Mouse (Mus musculus) hindbrain, embryonic 13.5 days (tissue): ENCODE measurements around the gene Aldh1l1. TPM values are rescaled to one million over a fixed set of nuclear protein-coding genes. Genes with fewer than 3 reads are reported as not detected.
A peak's percentile ranks its signal among the peaks of the same experiment; 100 is the strongest.

Source experiments
- ATAC-seq: fragments of 200-750 bp; cut with Nextera tagmentation; 2 replicates; pipeline ENCODE4 v1.8.0; 2017; ENCODE audit warnings: moderate TSS enrichment; ENCODE audit not compliant: low FRiP score
- H3K27ac ChIP-seq: fragments of 300-500 bp; sonication (generic); 2 replicates; pipeline ENCODE4 v1.5.1; 2015; ENCODE audit warnings: inconsistent platforms, mild to moderate bottlenecking, moderate library complexity
- H3K27me3 ChIP-seq: fragments of 300-500 bp; sonication (generic); 2 replicates; pipeline ENCODE4 v1.6.1; 2015; ENCODE audit warnings: mild to moderate bottlenecking, inconsistent platforms
- H3K36me3 ChIP-seq: fragments of 300-500 bp; sonication (generic); 2 replicates; pipeline ENCODE4 v1.6.1; 2015; ENCODE audit warnings: mild to moderate bottlenecking, inconsistent platforms
- H3K4me1 ChIP-seq: fragments of 300-500 bp; sonication (generic); replicated peaks from 2 replicates; pipeline ENCODE4 v1.6.1; 2015; ENCODE audit warnings: inconsistent platforms
- H3K4me2 ChIP-seq: fragments of 300-500 bp; sonication (generic); 2 replicates; pipeline ENCODE4 v1.6.1; 2015; ENCODE audit warnings: inconsistent platforms, mild to moderate bottlenecking, moderate library complexity
- H3K4me3 ChIP-seq: fragments of 300-500 bp; sonication (generic); 2 replicates; pipeline ENCODE4 v1.5.1; 2015; ENCODE audit warnings: mild to moderate bottlenecking, inconsistent platforms
- H3K9ac ChIP-seq: fragments of 300-500 bp; sonication (generic); 2 replicates; pipeline ENCODE4 v1.6.1; 2015; ENCODE audit warnings: mild to moderate bottlenecking, inconsistent platforms
- H3K9me3 ChIP-seq: fragments of 300-500 bp; sonication (generic); 2 replicates; pipeline ENCODE4 v1.6.1; 2016; ENCODE audit warnings: inconsistent platforms
- WGBS: fragments of 180-500 bp; shearing (Covaris S2); methylation state at CpG from one replicate; pipeline ENCODE4 v1.1.7; 2015; 5-methylcytosine and 5-hydroxymethylcytosine counted together
- polyA plus RNA-seq: library from polyadenylated mRNA; unstranded; fragments of >200 nt; fragmentation: Nextera tagmentation; extraction: Ambion mirVana; gene quantifications from 2 replicates; pipeline ENCODE4 v1.2.1, GENCODE M21; 2015

Aldh1l1 gene
- polyA plus RNA-seq, 1 experiment from 2014 or later, result 44.8 TPM

- Histone ChIP-seq H3K9me3 (no peaks in the 10 kb centered on the region), H3K36me3 (0 out of 2 replicates have a peak, but pooled peaks cover 3% of the 10 kb centered on the region)
- WGBS, result 80% methylated on average over 6 of the region's 6 CpGs
Observed at GRCm38 (mm10) chr6:90557829-90558693, 71.8 kb downstream of the Aldh1l1 start.

GRCm38 (mm10) chr6:90560390-90561058 lies 74.3 kb downstream of the Aldh1l1 start:
- H3K27me3 ChIP-seq, result no peaks in the 10 kb centered on the region

More at GRCm38 (mm10) chr6:90557829-90558693, 71.8 kb downstream of the Aldh1l1 start:
- Histone ChIP-seq H3K4me3 (no peak overlapping the region), H3K4me1 (peaks cover 17% of the 10 kb centered on the region), H3K9ac (no peak overlapping the region), H3K27ac (no peak overlapping the region), H3K27me3 (no peaks in the 10 kb centered on the region), H3K4me2 (no peak overlapping the region)
- ATAC-seq, result no peak

GRCm38 (mm10) chr6:90561234-90561781 lies 75.1 kb downstream of the Aldh1l1 start:
- Histone ChIP-seq H3K4me2 (no peak overlapping the region), H3K9me3 (no peaks in the 10 kb centered on the region), H3K36me3 (0 out of 2 replicates have a peak, but pooled peaks cover 3% of the 10 kb centered on the region), H3K4me1 (peaks cover 35% of the 10 kb centered on the region), H3K9ac (0 out of 2 replicates have a peak overlapping the region, but pooled peaks have one; percentile 5), H3K4me3 (no peak overlapping the region), H3K27ac (peak overlapping the region; percentile 81), H3K27me3 (no peaks in the 10 kb centered on the region)
- 12% methylated on average over 2 of the region's 2 CpGs for WGBS
- ATAC-seq, result peak; percentile 71

More at GRCm38 (mm10) chr6:90560390-90561058, 74.3 kb downstream of the Aldh1l1 start:
- Histone ChIP-seq H3K9ac (no peak overlapping the region), H3K4me3 (no peak overlapping the region), H3K9me3 (no peaks in the 10 kb centered on the region), H3K36me3 (0 out of 2 replicates have a peak, but pooled peaks cover 3% of the 10 kb centered on the region), H3K4me1 (peaks cover 27% of the 10 kb centered on the region), H3K27ac (peak overlapping the region; percentile 81), H3K4me2 (no peak overlapping the region)
- 89% methylated on average over 3 of the region's 3 CpGs for WGBS
- ATAC-seq, result no peak

- no peak overlapping the region for H3K4me2 ChIP-seq
- 0 out of 2 replicates have a peak, but pooled peaks cover 3% of the 10 kb centered on the region for H3K36me3 ChIP-seq
- H3K4me3 ChIP-seq, result no peak overlapping the region
- WGBS, result 87% methylated on average over 9 of the region's 9 CpGs
- no peak overlapping the region for H3K27ac ChIP-seq
- no peak overlapping the region for H3K9ac ChIP-seq
- no peaks in the 10 kb centered on the region for H3K9me3 ChIP-seq
- no peak for ATAC-seq
- H3K4me1 ChIP-seq, result peaks cover 39% of the 10 kb centered on the region
- no peaks in the 10 kb centered on the region for H3K27me3 ChIP-seq
Observed at GRCm38 (mm10) chr6:90564240-90564639, 78.0 kb downstream of the Aldh1l1 start.

GRCm38 (mm10) chr6:90565357-90566215 lies 79.4 kb downstream of the Aldh1l1 start:
- Histone ChIP-seq H3K9me3 (no peaks in the 10 kb centered on the region), H3K36me3 (no peaks in the 10 kb centered on the region), H3K4me3 (no peak overlapping the region), H3K27ac (0 out of 2 replicates have a peak overlapping the region, but pooled peaks have one; percentile 44), H3K4me1 (peaks cover 37% of the 10 kb centered on the region), H3K4me2 (no peak overlapping the region), H3K9ac (no peak overlapping the region), H3K27me3 (no peaks in the 10 kb centered on the region)
- 57% methylated on average over 13 of the region's 13 CpGs for WGBS
- ATAC-seq, result no peak

- Histone ChIP-seq H3K4me2 (no peak overlapping the region), H3K27me3 (no peaks in the 10 kb centered on the region), H3K36me3 (no peaks in the 10 kb centered on the region; the same call in 1 of the 2 replicates), H3K9ac (no peak overlapping the region), H3K27ac (no peak overlapping the region), H3K9me3 (no peaks in the 10 kb centered on the region), H3K4me3 (no peak overlapping the region), H3K4me1 (peaks cover 22% of the 10 kb centered on the region)
- no peak for ATAC-seq
- WGBS, result 91% methylated on average over 3 of the region's 3 CpGs
Observed at GRCm38 (mm10) chr6:90567486-90567885, 81.3 kb downstream of the Aldh1l1 start.

GRCm38 (mm10) chr6:90567928-90568327 lies 81.7 kb downstream of the Aldh1l1 start:
- no peak overlapping the region for H3K4me2 ChIP-seq
- H3K9me3 ChIP-seq, result no peaks in the 10 kb centered on the region
- H3K9ac ChIP-seq, result no peak overlapping the region
- WGBS, result 82% methylated on average over 3 of the region's 3 CpGs
- H3K27me3 ChIP-seq, result no peaks in the 10 kb centered on the region
- H3K27ac ChIP-seq, result no peak overlapping the region
- no peak overlapping the region for H3K4me3 ChIP-seq
- no peak for ATAC-seq
- H3K4me1 ChIP-seq, result peaks cover 22% of the 10 kb centered on the region
- H3K36me3 ChIP-seq, result no peaks in the 10 kb centered on the region; the same call in 1 of the 2 replicates

- no peak for ATAC-seq
- WGBS, result 77% methylated on average over 4 of the region's 4 CpGs
- no peak overlapping the region for H3K4me2 ChIP-seq
- H3K27me3 ChIP-seq, result no peaks in the 10 kb centered on the region
- H3K9me3 ChIP-seq, result no peaks in the 10 kb centered on the region
- H3K27ac ChIP-seq, result no peak overlapping the region
- peaks cover 22% of the 10 kb centered on the region for H3K4me1 ChIP-seq
- H3K9ac ChIP-seq, result no peak overlapping the region
- H3K36me3 ChIP-seq, result no peaks in the 10 kb centered on the region; the same call in 1 of the 2 replicates
- no peak overlapping the region for H3K4me3 ChIP-seq
Observed at GRCm38 (mm10) chr6:90568721-90569120, 82.5 kb downstream of the Aldh1l1 start.

GRCm38 (mm10) chr6:90569736-90570383 lies 83.6 kb downstream of the Aldh1l1 start:
- H3K9ac ChIP-seq, result no peak overlapping the region
- H3K4me2 ChIP-seq, result no peak overlapping the region
- no peaks in the 10 kb centered on the region for H3K9me3 ChIP-seq
- 77% methylated on average over 12 of the region's 12 CpGs for WGBS
- peaks cover 18% of the 10 kb centered on the region for H3K4me1 ChIP-seq
- no peak for ATAC-seq
- H3K36me3 ChIP-seq, result no peaks in the 10 kb centered on the region; the same call in 1 of the 2 replicates
- no peak overlapping the region for H3K27ac ChIP-seq
- H3K27me3 ChIP-seq, result no peaks in the 10 kb centered on the region
- no peak overlapping the region for H3K4me3 ChIP-seq

GRCm38 (mm10) chr6:90570392-90570791 lies 84.2 kb downstream of the Aldh1l1 start:
- Histone ChIP-seq H3K4me3 (no peak overlapping the region), H3K36me3 (no peaks in the 10 kb centered on the region; the same call in 1 of the 2 replicates), H3K4me1 (peaks cover 17% of the 10 kb centered on the region), H3K27me3 (no peaks in the 10 kb centered on the region), H3K4me2 (no peak overlapping the region), H3K27ac (no peak overlapping the region), H3K9me3 (no peaks in the 10 kb centered on the region), H3K9ac (no peak overlapping the region)
- WGBS, result 87% methylated on average over 8 of the region's 8 CpGs
- no peak for ATAC-seq

- Histone ChIP-seq H3K4me1 (peaks cover 4% of the 10 kb centered on the region; the same call in 1 of the 2 replicates), H3K27me3 (no peaks in the 10 kb centered on the region), H3K9ac (no peak overlapping the region; the same call in 1 of the 2 replicates), H3K27ac (peak overlapping the region; percentile 23; the same call in 1 of the 2 replicates), H3K9me3 (no peaks in the 10 kb centered on the region), H3K36me3 (no peaks in the 10 kb centered on the region; the same call in 1 of the 2 replicates), H3K4me3 (no peak overlapping the region), H3K4me2 (no peak overlapping the region)
- 39% methylated on average over 3 of the region's 3 CpGs for WGBS
- peak; percentile 73 for ATAC-seq
Observed at GRCm38 (mm10) chr6:90575261-90575715, 89.1 kb downstream of the Aldh1l1 start.
